Mouse (Mus musculus) adrenal gland, postnatal 10 days (tissue): Measurements from ENCODE around the gene Fance. TPM values are rescaled to one million over a fixed set of nuclear protein-coding genes. Genes with fewer than 3 reads are reported as not detected.
A peak's percentile ranks its signal among the peaks of the same experiment; 100 is the strongest.
"Not testable (repeated sequence)": the region's sequence is repeated elsewhere in the genome, so short reads cannot be mapped to it uniquely, and the experiment has no call there.

Experiments
- DNase-seq: peaks from one replicate; pipeline ENCODE4 v3.0.0; 2021; ENCODE audit warnings: mixed read lengths
- total RNA-seq, 2 experiments: library from RNA; stranded (reverse); gene quantifications; 2 replicates each; pipeline ENCODE4 v1.2.3; 2021

The Fance gene
- total RNA-seq, 2 experiments from 2014 or later, result 24.2 to 36.2 TPM

DNA sequence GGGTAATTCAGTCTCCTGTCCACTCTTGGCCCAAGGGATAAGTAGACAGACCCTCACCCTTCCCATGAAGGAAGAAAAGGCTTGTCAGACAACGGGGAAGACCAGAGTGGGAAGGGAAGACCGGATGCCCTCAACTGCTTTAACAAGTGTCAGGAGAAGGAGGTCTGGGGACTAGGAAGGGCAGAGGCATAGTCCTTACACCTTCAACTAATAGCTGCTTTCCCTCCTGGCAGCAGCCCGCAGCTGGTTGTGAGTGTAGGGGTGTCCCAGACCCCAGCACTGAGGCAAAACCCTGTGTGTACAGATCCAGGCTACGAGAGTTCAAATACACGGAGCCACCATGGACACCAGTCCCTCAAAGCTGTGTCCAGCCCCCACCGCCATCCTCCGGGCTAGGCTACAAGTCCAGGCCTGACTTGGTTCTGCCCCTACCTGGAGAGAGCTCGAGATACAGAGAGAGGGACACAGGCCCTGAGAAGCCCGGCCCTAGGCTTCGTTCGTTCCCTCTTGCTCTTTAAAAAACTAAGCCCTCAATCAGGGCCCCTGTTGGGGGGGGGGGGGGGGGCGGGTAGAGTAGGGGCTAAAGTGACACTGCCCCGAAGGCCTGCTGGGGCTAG is 36.1 kb downstream of the Fance start:
- no peak for DNase-seq

DNA sequence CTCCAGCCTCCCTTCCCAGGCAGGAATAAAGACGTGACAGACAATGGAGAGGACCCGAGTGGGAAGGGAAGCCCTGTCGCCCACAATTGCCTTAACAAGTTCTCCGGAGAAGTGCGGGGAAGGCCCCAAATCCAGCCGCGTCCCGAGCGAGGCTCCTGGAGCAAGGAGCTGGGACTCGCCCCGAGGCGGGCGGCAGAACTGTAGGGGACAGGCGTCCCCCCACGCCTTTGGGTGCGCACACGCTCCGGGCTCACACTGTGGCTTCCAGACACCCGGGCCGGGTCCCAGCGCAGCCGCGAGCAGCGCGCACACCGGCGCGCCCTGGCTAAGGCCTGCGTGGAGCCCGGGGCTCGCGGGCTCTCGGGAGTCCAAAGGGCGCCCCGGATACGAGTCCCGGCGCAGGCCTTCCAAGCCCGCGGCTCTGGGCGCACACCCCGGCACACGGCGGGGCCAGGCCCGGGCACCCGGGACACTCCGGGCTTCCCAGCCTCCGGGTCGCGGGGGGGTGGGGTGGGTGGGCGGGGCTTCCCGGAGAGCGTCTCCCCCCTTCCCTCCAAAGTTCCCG is 36.7 kb downstream of the Fance start:
- peak; percentile 67 for DNase-seq

DNA sequence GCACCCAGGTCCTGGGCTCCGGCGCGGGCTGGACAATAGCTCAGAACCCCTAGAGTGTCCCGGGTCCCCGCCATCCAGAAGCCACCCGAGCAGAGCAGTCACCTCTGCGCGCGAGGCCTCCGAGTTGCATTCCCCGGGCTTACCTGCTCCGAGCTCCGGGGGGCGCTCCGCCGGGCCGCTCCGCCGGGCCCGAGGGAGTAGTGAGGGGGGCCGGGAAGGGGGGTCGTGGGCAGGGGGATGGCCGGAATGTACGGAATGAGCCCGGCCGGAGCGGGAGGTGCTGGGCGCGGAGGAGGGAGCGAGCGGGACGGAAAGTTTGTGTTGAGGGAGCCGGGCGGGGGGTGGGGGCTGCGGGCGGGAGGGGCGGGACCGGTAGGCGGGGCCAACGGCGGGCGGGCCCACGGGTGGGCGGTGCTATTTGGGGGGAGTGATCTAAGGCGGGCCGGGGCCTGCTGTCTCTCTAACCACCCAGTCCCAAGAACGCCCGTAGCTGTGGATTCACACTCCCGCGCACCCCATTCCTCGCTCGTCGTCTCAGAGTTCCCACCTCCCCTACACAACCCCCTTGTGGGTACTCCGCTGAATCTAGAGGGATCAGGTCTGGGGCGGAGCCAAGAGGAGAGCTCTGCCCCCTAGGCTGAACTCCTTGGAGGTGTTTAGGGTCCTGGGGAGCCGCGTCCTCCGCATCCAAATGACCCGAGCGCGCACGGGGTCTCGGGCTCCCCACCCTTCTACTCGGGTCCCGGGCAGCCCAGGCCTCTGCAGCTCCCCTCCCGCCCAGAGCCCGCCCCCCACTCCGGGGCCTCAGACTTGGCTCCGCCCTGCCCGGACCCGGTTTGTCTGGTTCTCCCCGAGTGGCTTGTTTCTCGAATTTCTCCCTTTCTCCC is 37.4 kb downstream of the Fance start, which contains the start of gene Tead3:
Gene Tead3 (minus strand): TSS at position 352 of the 887 bp plus-strand sequence.
- DNase-seq, result peak; percentile 90

DNA sequence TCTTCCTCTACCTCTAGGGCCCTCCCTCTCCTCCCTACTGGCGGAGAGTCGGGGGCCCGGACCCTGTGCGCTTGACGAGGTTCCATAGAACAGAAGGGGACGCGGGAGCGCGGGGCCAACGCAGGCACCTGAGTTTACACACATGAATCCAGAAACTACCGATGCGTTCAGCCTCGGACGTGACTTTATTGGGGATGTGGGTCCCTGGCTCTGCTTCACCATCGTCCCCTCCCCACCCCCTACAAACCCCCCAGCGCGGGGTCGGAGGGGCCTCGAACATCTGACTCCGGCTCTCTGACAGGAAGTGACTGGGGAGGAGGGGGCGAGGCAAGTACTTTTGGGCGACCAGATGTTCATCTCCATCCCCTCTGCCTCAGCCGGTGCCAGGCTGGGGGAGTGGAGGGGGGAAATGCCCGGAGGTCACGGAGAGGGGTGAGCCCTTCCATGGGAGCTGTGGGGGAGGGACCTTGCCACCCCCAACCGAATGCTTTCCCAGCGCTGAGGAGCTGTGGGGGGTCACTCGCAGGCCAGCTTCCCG is 38.1 kb downstream of the Fance start:
- DNase-seq, result no peak

DNA sequence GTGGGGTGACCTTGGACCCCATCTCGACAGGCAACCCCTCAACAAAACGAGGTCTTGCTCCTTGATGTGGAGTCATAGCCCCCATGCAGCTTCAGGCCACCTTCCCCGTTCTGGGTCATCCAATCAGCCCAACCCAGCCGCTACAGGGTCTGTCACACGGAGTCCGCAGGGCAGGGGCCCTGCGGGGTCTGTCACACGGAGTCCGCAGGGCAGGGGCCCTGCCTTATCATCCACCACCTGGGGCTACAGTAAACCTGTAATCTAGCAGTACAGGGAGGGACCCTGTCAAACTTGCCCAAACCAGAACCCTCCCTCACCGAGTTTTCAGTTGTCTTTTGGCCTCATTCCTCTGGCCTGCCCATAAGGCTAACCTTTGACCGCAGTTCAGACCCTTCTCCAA is 38.7 kb downstream of the Fance start:
- no peak for DNase-seq

DNA sequence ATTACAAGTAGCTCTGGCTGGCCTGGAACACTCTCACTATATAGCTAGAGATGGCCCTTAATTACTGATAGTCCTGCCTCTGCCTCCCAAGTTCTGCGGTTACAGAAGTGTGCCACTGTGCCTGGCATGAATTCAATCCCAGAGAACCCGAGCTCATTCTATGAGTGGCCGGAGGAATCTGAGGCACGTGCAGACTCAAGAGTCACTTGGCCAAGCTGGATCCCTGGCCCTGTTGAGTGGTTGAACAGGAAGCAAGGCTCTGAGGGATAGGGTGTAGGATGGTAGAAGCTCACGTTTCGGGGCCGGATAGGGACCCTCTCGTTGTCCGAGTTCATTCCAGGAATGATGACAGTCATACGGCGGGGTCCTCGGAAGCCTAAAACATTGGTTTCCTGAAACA is 42.6 kb downstream of the Fance start:
- DNase-seq, result no peak

DNA sequence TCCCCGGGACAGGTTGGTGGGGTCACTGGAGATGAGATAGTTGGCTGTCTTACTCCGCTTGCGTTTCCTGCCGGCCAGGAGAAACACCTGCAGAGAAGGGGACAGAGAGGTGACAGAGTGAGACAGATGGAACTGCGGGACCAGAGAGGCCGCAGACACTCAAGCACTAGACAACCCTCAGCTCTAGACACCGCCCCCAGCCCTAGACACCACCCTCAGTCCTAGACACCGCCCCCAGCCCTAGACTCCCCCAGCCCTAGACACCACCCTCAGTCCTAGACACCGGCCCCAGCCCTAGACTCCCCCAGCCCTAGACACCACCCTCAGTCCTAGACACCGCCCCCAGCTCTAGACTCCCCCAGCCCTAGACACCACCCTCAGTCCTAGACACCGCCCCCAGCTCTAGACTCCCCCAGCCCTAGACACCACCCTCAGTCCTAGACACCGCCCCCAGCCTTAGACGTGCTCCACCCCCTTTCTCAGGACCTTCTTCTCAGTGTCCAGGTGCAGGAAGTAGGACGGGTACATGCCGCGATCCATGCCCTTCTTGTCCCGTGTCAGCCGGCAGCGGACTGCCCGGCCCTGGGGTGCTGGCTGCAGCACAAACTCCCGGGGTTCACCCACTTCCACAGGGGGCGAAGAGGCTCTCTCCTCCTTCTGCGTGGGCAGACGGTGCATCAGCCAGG is 45.4 kb downstream of the Fance start:
- not testable (repeated sequence) for DNase-seq

DNA sequence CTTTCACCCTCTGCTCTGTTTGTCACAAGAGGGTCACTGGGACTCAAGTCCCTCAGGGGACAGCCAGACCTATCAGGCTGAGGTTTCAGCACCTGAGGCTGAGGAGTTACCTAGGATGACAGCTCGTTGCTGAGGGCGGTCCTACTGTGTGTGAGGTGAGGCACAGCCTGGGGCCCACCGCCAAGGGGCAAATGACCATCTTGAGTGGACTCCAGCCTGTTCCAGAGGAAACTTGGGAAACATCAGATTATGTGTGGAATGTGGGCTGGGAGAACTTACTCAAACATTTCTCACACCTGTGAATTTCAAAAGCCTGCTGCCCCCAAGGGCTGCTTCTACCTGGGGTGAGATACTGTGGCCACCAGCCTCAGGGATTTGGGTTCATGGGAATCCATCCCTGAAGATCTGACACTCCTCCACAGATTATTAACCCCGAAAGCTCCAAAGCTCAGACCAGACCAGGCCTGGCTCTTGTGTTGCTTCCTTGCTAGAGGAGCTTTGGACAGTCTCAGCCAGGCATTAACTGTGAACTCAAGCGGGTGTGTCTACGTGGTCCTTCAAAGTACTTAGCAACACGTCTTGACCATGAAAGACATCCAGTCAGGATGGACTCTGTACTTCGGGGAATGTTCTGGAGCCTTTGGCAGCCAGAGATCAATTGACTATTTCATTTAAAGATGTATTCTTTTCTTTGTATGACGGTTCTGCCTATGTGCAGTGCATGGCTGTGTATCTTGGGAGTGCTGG is 47.4 kb downstream of the Fance start:
- no peak for DNase-seq

DNA sequence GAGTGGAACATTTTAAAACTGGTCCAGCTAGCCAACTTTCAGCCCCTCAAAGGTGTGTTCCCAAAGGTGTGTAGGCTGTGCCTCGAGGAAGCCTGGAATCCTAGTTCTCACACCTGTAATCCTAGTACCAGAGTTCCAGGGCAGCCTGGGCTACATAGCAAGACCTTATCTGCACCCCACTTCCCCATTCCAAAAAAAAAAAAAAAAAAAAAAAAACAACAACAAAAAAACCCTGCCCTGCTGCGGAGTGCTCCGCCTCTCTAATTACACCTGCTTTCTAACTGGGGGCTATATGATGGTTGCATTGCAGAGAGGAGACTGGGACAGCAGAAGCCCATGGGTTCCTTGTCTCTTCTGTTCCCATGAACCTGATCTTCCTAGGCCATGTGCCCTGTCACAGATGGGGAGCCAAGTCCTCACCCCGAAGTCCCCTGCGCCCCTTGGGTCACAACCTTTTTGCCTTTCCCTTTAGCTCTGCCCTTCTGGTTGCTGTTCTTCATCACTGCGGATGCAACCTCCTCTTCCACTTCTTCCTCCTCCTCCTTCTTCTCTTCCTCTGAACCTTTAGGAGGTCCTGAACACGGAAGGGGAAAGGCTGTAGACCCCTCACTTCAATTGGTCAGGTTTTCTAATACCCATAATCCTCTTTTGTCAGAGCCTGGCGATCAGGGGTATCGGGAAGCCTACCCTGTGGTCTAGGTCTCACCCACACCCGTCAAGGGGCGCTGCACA is 48.8 kb downstream of the Fance start:
- DNase-seq, result no peak

DNA sequence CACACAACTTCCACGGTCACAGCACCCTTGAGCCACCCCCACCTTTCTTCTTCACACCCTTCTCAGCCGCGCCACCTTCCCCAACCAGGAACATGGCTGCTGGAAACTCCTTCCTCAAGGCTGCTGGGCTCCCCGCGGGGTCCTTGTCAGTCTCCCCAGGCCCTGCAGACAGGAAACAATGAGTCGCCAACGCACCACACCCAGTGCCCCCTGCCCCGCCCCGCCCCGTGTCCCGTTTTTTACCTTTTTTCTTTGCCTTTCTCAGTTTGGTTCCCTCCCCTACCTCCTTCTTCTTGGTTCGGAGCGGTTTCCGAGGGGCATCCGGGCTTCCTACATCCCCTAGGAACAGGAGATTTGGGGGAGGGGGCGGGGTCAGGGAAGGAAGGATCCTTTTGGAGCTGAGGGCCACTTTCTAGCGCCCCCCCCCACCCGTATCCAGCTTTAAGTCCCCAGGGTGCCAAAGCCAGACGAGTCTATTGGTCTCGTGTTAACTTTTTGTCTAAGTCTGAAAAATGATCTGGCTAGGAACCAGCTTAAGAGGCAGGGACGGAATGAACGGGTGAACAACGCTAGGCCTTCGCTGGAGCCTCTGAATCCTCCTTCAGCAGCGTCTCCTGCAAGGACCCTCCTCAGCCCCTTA is 49.5 kb downstream of the Fance start:
- no peak for DNase-seq

DNA sequence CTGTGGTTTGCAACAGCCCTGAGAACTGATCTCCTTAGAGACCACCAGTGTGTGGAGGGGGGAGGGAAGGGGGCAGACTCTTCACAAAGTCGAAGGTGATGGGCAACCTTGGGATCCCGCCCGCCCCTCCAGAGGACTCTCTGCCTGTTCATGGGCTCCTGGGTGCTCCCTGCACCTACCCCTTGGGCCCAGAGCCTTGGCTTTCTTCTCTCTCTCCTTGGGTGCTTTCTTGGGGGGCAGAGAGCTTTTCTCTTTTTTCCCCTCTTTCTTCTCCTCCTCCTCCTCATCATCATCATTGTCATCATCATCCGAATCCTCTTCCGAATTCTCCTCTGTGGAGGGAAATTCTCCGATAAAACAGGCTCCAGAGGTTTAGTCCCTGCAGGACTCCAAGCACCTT is 50.2 kb downstream of the Fance start:
- DNase-seq, result no peak

DNA sequence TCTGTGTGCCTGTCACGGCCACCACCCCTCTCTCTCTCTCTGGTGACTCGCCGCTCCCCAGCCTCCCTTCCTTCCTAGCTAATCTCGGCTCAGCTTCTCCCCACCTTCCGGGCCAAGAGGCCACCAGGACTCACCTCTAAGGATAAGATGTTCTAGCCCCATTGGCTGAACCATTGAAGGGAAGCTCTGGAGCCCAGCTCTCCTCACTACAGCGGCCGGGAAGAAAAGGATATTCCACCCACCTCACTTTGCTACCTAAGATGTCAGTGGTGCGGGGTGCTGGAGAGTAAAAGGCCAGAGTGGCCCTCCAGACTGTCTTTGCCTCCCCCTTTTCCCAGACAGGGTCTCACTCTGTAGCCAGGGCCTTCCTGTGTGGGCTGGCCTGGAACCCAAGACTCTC is 51.8 kb downstream of the Fance start, which contains the start of gene Tulp1:
Gene Tulp1 (minus strand): TSS at position 101 of the 400 bp plus-strand sequence.
- DNase-seq, result no peak

DNA sequence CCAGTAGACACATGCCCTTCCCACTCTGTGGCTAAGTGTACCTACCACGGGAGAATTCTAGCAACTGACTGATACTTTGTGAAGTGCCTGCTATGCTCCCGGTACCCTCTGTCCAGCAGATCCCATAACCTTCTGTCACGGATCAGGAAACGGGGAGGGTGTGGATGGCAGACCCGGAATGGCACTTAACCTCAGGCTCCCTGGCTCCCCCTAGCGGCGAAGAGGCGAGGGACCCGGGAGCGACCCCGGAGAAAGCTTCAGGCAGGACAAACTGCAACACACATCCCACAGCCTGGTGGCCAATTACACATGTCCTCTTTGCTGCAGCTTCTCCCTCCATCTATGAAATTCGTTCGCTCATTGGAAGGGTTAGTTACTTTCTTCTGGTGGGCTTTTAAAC is 55.1 kb downstream of the Fance start:
- peak; percentile 89 for DNase-seq

DNA sequence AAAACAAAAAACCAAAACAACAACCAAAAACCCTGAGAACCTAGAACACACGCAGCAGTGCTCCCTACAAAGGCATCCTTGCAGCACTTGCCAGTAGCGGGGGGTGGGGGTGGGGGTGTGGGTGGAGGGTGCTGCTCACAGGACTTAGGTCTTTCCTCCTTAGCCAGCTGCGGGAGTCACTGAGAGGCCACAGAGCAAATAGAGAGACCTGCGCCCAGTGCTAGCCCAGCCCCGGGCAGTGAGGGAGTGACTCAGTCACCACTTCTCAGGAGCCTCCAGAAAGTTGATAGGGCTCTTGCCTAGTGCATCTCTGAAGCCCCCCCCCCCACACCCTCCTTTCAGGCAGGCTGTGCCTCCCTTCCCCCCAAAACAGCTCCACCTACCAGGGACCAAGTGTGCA is 55.7 kb downstream of the Fance start:
- no peak for DNase-seq

DNA sequence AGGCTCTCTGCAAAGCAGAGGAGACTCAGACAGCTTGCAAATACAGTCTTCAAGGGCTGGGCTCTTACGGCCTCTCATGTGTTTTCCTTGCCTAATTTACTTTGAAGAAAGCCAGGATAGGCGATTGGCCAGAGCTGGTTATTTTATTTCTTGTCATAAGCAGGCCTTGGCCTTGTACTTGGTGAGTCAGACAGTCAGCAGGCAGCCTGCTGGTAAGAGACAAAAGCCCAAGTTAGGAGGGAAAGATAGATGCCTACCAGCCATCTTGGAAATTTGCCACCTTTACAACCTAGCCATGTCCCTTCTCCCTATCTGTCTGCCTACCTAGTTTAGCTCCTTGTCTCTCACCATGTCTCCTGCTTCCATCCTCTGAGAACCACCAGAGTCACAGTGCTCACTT is 58.0 kb downstream of the Fance start:
- peak; percentile 63 for DNase-seq

DNA sequence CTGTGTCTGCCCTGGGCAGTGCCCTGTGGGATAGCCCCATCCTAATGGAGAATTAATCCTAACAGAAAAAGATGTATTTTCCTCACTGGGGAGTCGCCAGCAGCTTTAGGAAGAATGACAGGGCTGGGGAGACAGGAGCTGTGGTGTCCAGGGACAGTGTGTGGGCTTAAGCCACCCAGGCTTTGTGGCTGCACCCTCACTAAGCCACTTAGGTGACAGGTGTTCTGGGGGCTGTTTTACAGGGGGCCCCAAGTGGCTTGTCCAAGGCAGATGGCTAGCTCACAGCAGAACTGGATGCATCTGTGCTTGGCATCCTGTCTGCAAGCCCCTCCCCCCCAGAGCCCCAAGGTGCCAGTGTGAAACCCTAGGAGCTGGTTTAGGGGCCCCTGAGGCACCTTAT is 58.6 kb downstream of the Fance start:
- DNase-seq, result no peak

DNA sequence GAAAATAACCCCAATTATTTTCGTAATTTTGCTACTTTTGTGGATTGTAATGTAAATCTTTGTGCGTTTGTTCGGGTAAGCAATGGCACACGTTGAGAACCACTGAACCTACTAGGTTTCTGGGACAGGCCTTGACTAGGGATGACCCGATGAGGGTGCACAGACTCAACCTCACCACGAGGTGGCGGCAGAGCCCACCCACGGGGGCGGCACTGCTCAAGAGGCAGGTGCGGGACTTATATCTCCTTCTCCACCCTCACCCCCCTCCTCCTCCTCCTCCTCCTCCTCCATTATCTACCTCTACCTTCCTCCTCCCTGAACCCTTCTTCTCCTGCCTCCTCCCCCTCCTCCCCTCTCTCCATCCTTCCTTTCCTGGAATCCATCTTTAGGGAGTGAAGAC is 60.5 kb downstream of the Fance start:
- DNase-seq, result peak; percentile 78

DNA sequence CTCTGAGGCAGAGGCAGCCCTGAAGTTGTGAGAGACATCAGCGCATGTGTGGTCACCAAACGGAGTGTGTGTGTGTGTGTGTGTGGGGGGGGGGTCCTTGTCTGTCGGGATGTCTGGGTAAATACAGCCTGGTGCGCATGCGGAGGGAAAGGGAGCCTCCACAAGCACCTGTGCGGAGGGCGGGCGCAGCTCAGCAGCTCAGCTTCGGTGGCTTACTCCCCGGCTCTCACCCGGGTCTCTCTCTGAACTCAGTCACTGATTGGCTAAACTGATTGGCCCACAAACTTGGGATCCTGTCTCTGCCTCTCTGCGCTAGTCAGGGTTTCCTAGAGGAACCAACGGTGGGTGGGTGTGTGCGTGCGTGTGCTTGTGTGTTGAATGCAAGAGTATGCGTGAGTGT is 61.2 kb downstream of the Fance start:
- DNase-seq, result no peak

DNA sequence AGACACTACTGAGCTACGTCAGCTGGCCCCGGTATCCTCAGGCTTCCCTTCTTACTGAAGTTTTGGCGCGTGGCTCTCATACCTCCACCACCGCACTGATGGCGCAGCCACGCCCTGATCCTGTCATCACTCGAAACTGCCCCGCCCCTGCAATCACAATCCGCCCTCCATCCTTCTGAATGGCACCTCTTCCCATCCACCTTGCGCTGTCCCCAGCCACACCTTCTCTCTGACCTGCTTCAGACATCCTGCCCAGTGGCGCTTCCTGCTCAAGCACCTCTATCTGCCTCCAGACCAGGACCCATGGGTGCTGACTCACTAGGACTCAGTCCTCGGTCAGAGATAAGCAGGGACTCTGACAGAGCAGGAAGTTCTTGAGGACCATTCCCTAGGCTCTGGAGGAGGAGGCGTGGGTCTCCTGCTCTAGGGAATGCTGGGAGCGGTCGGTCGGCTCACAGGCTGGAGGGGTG is 62.3 kb downstream of the Fance start:
- no peak for DNase-seq
